Mouse (Mus musculus): Measurements from ENCODE around the gene Snd1. TPM values are rescaled to one million over a fixed set of nuclear protein-coding genes. Genes with fewer than 3 reads are reported as not detected.

Snd1 gene
- total RNA-seq, 1 experiment = 343 TPM

GRCm38 (mm10) chr6:28857198-28858180, 382.6 kb downstream of the Snd1 start:
- no peak overlapping the region for H3K27ac ChIP-seq (ENCODE audit: insufficient read depth, low read depth, low read length, poor library complexity, severe bottlenecking)
- H3K4me3 ChIP-seq (ENCODE audit: insufficient read depth in 1 of 2, low read depth in 1 of 2, low read length in 2 of 2, poor library complexity in 1 of 2, severe bottlenecking in 1 of 2) = no peak overlapping the region
- H3K4me1 ChIP-seq (ENCODE audit: control insufficient read depth in 2 of 2, insufficient read depth in 2 of 2, low read length in 2 of 2, poor library complexity in 1 of 2) = no peaks in the 10 kb centered on the region
- no peak for DNase-seq (ENCODE audit: low read depth, low spot score)
- no peak for TF ChIP-seq HCFC1 (IDR thresholded peaks at IDR 0.05; ENCODE audit: borderline replicate concordance, insufficient read depth, low read length)
- TF ChIP-seq CHD2 (IDR thresholded peaks at IDR 0.05; ENCODE audit: low read depth, low read length) = no peak
- no peak for TF ChIP-seq ZNF384 (IDR thresholded peaks at IDR 0.05; ENCODE audit: low read depth, low read length)
- TF ChIP-seq MAFK (IDR thresholded peaks at IDR 0.05; ENCODE audit: insufficient read depth, low read depth, low read length) = no peak
- TF ChIP-seq ZC3H11A (IDR thresholded peaks at IDR 0.05; ENCODE audit: borderline replicate concordance, low read depth, low read length) = no peak
- in situ Hi-C loops (cut with MboI; ENCODE audit: low sequenced_read_pairs in 2 of 2, unreplicated experiment in 2 of 2) = no loop called here
- H3K9ac ChIP-seq (ENCODE audit: insufficient read depth, low read depth, low read length, poor library complexity, severe bottlenecking) = no peak overlapping the region
- H3K9me3 ChIP-seq (ENCODE audit: control insufficient read depth, insufficient read depth, low read depth, low read length) = no peaks in the 10 kb centered on the region
- H3K36me3 ChIP-seq (ENCODE audit: control insufficient read depth, insufficient read depth, low read length, poor library complexity, severe bottlenecking) = peaks cover 2% of the 10 kb centered on the region; the same call in 1 of the 2 replicates

- Histone ChIP-seq H3K4me1 (ENCODE audit: control insufficient read depth in 2 of 2, insufficient read depth in 2 of 2, low read length in 2 of 2, poor library complexity in 1 of 2) (no peaks in the 10 kb centered on the region), H3K36me3 (ENCODE audit: control insufficient read depth, insufficient read depth, low read length, poor library complexity, severe bottlenecking) (no peaks in the 10 kb centered on the region), H3K4me3 (ENCODE audit: insufficient read depth in 1 of 2, low read depth in 1 of 2, low read length in 2 of 2, poor library complexity in 1 of 2, severe bottlenecking in 1 of 2) (no peak overlapping the region), H3K9ac (ENCODE audit: insufficient read depth, low read depth, low read length, poor library complexity, severe bottlenecking) (no peak overlapping the region), H3K9me3 (ENCODE audit: control insufficient read depth, insufficient read depth, low read depth, low read length) (no peaks in the 10 kb centered on the region), H3K27ac (ENCODE audit: insufficient read depth, low read depth, low read length, poor library complexity, severe bottlenecking) (no peak overlapping the region)
- no peak for DNase-seq (ENCODE audit: low read depth, low spot score)
- in situ Hi-C loops (cut with MboI; ENCODE audit: low sequenced_read_pairs in 2 of 2, unreplicated experiment in 2 of 2) = no loop called here
- no peak for TF ChIP-seq ZC3H11A (IDR thresholded peaks at IDR 0.05; ENCODE audit: borderline replicate concordance, low read depth, low read length)
- TF ChIP-seq CHD2 (IDR thresholded peaks at IDR 0.05; ENCODE audit: low read depth, low read length) = no peak
- TF ChIP-seq ZNF384 (IDR thresholded peaks at IDR 0.05; ENCODE audit: low read depth, low read length) = no peak
- no peak for TF ChIP-seq MAFK (IDR thresholded peaks at IDR 0.05; ENCODE audit: insufficient read depth, low read depth, low read length)
- TF ChIP-seq HCFC1 (IDR thresholded peaks at IDR 0.05; ENCODE audit: borderline replicate concordance, insufficient read depth, low read length) = no peak
These were observed 384.2 kb downstream of the Snd1 start for GRCm38 (mm10) chr6:28859094-28859493.

- DNase-seq (ENCODE audit: low read depth, low spot score) = no peak
- Histone ChIP-seq H3K4me3 (ENCODE audit: insufficient read depth in 1 of 2, low read depth in 1 of 2, low read length in 2 of 2, poor library complexity in 1 of 2, severe bottlenecking in 1 of 2) (no peak overlapping the region), H3K27ac (ENCODE audit: insufficient read depth, low read depth, low read length, poor library complexity, severe bottlenecking) (no peak overlapping the region), H3K4me1 (ENCODE audit: control insufficient read depth in 2 of 2, insufficient read depth in 2 of 2, low read length in 2 of 2, poor library complexity in 1 of 2) (no peaks in the 10 kb centered on the region), H3K9me3 (ENCODE audit: control insufficient read depth, insufficient read depth, low read depth, low read length) (no peaks in the 10 kb centered on the region), H3K9ac (ENCODE audit: insufficient read depth, low read depth, low read length, poor library complexity, severe bottlenecking) (no peak overlapping the region), H3K36me3 (ENCODE audit: control insufficient read depth, insufficient read depth, low read length, poor library complexity, severe bottlenecking) (no peaks in the 10 kb centered on the region)
- in situ Hi-C loops (cut with MboI; ENCODE audit: low sequenced_read_pairs in 2 of 2, unreplicated experiment in 2 of 2) = no loop called here
- no peak for TF ChIP-seq MAFK (IDR thresholded peaks at IDR 0.05; ENCODE audit: insufficient read depth, low read depth, low read length)
- no peak for TF ChIP-seq HCFC1 (IDR thresholded peaks at IDR 0.05; ENCODE audit: borderline replicate concordance, insufficient read depth, low read length)
- no peak for TF ChIP-seq ZC3H11A (IDR thresholded peaks at IDR 0.05; ENCODE audit: borderline replicate concordance, low read depth, low read length)
These were observed 385.5 kb downstream of the Snd1 start for GRCm38 (mm10) chr6:28860450-28860849.

- no peak for DNase-seq (ENCODE audit: low read depth, low spot score)
- no peak for TF ChIP-seq ZC3H11A (IDR thresholded peaks at IDR 0.05; ENCODE audit: borderline replicate concordance, low read depth, low read length)
- TF ChIP-seq ZNF384 (IDR thresholded peaks at IDR 0.05; ENCODE audit: low read depth, low read length) = no peak
- no peak for TF ChIP-seq MAFK (IDR thresholded peaks at IDR 0.05; ENCODE audit: insufficient read depth, low read depth, low read length)
- in situ Hi-C loops (cut with MboI; ENCODE audit: low sequenced_read_pairs in 2 of 2, unreplicated experiment in 2 of 2) = no loop called here
These were observed 386.0 kb downstream of the Snd1 start for GRCm38 (mm10) chr6:28860922-28861321.

More at GRCm38 (mm10) chr6:28860922-28861321, 386.0 kb downstream of the Snd1 start:
- Histone ChIP-seq H3K9me3 (ENCODE audit: control insufficient read depth, insufficient read depth, low read depth, low read length) (no peaks in the 10 kb centered on the region), H3K27ac (ENCODE audit: insufficient read depth, low read depth, low read length, poor library complexity, severe bottlenecking) (no peak overlapping the region), H3K9ac (ENCODE audit: insufficient read depth, low read depth, low read length, poor library complexity, severe bottlenecking) (no peak overlapping the region), H3K36me3 (ENCODE audit: control insufficient read depth, insufficient read depth, low read length, poor library complexity, severe bottlenecking) (no peaks in the 10 kb centered on the region), H3K4me3 (ENCODE audit: insufficient read depth in 1 of 2, low read depth in 1 of 2, low read length in 2 of 2, poor library complexity in 1 of 2, severe bottlenecking in 1 of 2) (no peak overlapping the region), H3K4me1 (ENCODE audit: control insufficient read depth in 2 of 2, insufficient read depth in 2 of 2, low read length in 2 of 2, poor library complexity in 1 of 2) (no peaks in the 10 kb centered on the region)
